Mouse (Mus musculus): ENCODE data around the gene Hcn2. TPM values are rescaled to one million over a fixed set of nuclear protein-coding genes. Genes with fewer than 3 reads are reported as not detected.

The Hcn2 gene
- polyA plus RNA-seq, 1 experiment from 2014 or later: 0.04 TPM

DNA sequence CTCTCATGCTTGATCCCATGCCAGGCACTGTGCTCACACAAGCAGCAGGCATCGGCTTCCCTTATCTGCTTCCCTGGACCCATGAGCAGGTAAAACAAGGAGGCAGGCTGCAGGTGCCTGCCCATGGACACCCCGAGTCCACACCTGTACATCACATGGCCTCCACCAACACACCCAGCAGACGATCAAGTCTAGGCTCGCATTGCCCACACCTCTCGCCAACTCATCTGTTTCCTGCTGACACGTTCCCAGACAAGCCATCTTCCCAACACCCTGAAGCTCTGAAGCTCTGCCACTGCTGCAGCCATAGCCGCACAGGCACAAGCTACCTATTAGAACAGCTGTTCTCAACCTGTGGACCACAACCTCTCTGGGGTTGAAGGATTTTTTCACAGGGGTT lies 47.8 kb downstream of the Hcn2 start:
- peaks cover 46% of the 10 kb centered on the region for H3K4me1 ChIP-seq

DNA sequence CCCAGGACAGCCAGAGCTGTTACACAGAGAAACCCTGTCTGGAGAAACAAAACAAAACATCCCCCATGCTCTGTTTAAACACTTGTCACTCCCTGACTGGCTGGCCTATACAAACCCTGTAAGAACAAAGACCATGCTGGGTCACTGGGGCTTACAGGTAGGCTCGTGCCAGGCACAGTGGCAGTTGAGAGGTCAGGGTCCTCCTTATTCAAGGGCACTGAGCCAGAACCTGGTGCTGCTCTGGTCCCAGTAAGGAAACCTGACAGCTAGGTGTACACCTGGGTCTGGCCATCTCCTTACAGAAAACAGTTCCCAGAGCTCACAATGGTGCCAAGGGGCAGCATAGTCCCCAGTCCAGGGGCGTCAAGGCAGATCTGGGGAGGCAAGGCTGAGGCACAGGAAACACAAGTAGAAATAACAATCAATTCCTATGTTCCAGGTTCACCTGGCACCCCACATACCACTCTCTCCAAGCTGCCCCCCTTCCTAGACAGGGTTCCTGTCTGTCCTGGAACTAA lies 48.9 kb downstream of the Hcn2 start:
- 88% methylated on average over 2 of the region's 2 CpGs for WGBS
- peaks cover 46% of the 10 kb centered on the region for H3K4me1 ChIP-seq

More for the DNA sequence above, 47.8 kb downstream of the Hcn2 start:
- DNase-seq (ENCODE audit: low spot score): no peak
- H3K9me3 ChIP-seq (replicated peaks): no peaks in the 10 kb centered on the region
- H3K27me3 ChIP-seq (ENCODE audit: low read depth, poor library complexity, severe bottlenecking): no peaks in the 10 kb centered on the region
- H3K4me3 ChIP-seq: no peak overlapping the region
- H3K36me3 ChIP-seq: peaks cover 58% of the 10 kb centered on the region
- H3K27ac ChIP-seq: no peak overlapping the region
- WGBS: 86% methylated on average over 7 of the region's 7 CpGs

DNA sequence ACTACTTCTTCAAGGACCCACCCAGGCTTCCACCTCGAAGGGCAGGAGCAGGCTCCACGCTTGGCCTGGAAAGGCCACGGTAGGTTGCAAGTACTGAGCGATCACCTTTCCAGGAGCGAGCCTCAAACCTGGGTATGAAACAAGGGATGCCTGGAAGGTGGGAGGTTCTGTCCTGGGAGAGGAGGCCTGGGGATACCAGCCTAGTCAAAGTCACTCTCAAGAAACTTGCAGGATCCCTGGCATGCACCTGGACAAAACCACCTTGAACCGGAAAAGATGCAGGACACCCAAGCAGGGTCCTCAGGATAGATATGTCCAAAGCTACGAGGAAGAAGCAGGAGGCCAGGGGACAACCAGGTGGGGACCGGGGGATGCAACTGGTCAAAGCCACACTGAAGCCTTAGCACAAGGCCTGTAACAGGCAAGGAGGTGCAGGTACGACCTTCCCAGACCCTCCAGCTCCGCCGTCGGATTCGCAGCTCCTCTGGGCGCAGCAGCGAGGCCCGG lies 49.6 kb downstream of the Hcn2 start:
- peaks cover 46% of the 10 kb centered on the region for H3K4me1 ChIP-seq
- H3K9me3 ChIP-seq (replicated peaks): no peaks in the 10 kb centered on the region
- H3K27ac ChIP-seq: peak overlapping the region; percentile 96
- peaks cover 40% of the 10 kb centered on the region for H3K36me3 ChIP-seq
- H3K4me3 ChIP-seq: peak overlapping the region; percentile 97
- WGBS: 12% methylated on average over 16 of the region's 16 CpGs
- H3K27me3 ChIP-seq (ENCODE audit: low read depth, poor library complexity, severe bottlenecking): 0 out of 2 replicates have a peak, but pooled peaks cover 9% of the 10 kb centered on the region
- no peak for DNase-seq (ENCODE audit: low spot score)

More for the DNA sequence above, 48.9 kb downstream of the Hcn2 start:
- no peak for DNase-seq (ENCODE audit: low spot score)
- Histone ChIP-seq H3K27me3 (ENCODE audit: low read depth, poor library complexity, severe bottlenecking) (0 out of 2 replicates have a peak, but pooled peaks cover 1% of the 10 kb centered on the region), H3K36me3 (peaks cover 48% of the 10 kb centered on the region), H3K9me3 (replicated peaks) (no peaks in the 10 kb centered on the region), H3K27ac (peak overlapping the region; percentile 96; the same call in 1 of the 2 replicates), H3K4me3 (peak overlapping the region; percentile 97)

DNA sequence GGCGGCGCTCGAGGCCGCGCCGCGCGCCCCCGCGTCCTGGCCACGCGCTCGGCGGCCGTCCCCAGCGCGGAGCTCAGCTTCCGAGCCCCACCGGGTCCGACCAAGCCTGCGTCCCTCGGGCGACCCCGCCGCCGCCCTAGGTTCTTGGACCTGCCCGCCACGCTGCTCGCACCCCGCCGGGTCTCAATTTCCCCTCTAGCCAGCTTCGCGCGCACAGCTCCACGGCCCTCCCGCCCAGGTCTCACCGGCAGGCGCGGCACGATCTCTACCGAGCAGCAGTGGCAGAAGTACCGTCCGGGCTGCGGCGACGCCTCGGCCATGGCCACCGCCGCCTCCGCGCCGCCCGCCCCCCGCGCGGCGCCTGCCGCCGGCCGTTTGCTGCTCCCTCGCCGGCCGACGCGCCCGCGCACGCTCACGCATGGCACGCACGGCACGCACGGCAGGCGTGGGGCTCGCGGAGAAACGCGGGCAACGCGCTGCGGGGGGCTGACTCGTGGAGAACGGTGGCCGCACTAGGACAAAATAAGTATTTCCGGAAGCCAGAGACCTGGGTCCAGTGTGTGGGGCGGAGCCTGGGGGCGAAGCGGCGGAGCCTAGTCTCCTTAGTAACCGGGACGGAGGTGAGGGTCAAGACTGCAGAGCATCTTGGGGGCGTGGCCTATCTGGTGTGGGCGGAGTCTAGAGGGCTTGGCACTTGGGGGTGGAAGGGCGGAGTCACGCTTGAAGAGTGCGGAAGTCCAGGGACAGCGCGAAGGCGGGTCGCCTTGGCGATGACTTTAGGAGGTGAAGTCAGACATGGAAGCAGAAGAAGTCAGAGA lies 50.3 kb downstream of the Hcn2 start, which contains the start of gene Rnf126:
Rnf126 (minus strand) TSS at position 445 of the 818 bp plus-strand sequence.
- under 1% methylated on average over 101 of the region's 101 CpGs for WGBS
- H3K4me1 ChIP-seq: peaks cover 46% of the 10 kb centered on the region
- H3K27ac ChIP-seq: peak within 1 kb of the TSS; percentile 96

DNA sequence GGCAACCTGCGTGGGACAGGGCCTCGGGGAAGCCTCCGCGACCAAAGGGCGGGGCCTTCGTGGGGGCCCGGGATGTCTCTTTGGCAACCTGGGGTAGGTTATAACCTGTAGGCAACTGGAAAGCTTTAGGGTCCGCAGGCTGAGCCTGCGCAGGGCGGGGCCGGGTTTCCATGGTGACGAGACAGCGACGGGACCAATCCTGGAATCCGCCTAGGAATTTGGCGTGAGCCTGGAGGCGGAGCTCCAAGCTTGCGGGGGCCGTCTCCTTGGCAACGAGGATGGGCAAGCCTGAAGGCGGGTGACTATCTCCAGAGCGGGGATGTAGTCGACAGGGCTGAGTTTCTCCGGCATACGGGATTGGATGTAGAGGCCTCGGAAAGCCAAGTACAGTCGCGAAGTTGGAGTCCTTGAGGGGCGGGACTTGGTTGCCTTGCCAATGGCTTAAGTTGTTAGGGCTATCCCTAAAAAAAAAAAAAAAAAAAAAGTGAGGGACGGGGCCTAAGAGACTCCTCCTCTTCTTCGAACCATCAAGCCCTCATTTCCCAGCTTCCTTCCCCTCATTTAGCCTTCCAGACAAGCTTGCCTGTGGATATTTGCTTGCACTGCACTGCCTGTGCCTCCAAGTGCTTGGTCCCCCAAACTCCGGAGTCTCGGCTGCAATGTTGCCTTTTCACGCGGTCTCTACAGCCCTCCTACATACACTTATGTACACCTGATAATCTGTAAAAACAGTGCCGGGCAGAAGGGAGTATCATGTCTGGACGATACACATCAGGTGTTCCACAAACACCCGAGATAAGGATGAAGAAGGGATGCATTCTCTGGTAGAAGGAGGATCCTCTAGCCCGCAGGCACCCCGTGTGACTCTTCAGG lies 51.2 kb downstream of the Hcn2 start:
- DNase-seq (ENCODE audit: low spot score): peak; percentile 92
- peaks cover 25% of the 10 kb centered on the region for H3K36me3 ChIP-seq
- H3K4me1 ChIP-seq: peaks cover 46% of the 10 kb centered on the region
- 0 out of 2 replicates have a peak, but pooled peaks cover 10% of the 10 kb centered on the region for H3K27me3 ChIP-seq (ENCODE audit: low read depth, poor library complexity, severe bottlenecking)
- H3K9me3 ChIP-seq (replicated peaks): no peaks in the 10 kb centered on the region
- H3K27ac ChIP-seq: peak overlapping the region; percentile 96
- peak overlapping the region; percentile 97 for H3K4me3 ChIP-seq
- WGBS: 13% methylated on average over 40 of the region's 40 CpGs

More for the DNA sequence above, 50.3 kb downstream of the Hcn2 start, which contains the start of gene Rnf126:
- Histone ChIP-seq H3K27me3 (ENCODE audit: low read depth, poor library complexity, severe bottlenecking) (0 out of 2 replicates have a peak, but pooled peaks cover 10% of the 10 kb centered on the region), H3K4me3 (peak within 1 kb of the TSS; percentile 97), H3K9me3 (replicated peaks) (no peaks in the 10 kb centered on the region), H3K36me3 (peaks cover 34% of the 10 kb centered on the region)
- peak; percentile 99 for DNase-seq (ENCODE audit: low spot score)

DNA sequence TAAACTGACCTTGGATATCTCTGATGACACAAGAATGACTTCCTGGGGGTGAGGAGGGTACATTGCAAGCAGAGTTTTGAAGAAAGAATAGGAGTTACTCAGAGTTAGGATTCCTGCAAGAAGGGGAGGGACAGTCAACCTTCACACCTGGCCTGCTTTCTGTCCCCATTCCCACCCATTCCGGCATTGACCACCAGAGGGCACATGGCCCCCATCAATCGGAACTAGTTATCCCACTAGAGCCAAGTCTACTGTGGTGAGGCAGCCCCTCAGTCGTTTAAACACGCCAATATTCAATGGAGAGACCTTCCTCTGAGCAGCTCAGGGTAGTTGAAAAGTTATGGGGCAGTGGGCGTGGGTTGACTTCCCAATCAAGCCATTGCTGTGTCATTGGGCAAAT lies 52.0 kb downstream of the Hcn2 start:
- Histone ChIP-seq H3K9me3 (replicated peaks) (no peaks in the 10 kb centered on the region), H3K4me1 (peaks cover 46% of the 10 kb centered on the region), H3K27me3 (ENCODE audit: low read depth, poor library complexity, severe bottlenecking) (0 out of 2 replicates have a peak, but pooled peaks cover 10% of the 10 kb centered on the region), H3K36me3 (peaks cover 17% of the 10 kb centered on the region), H3K4me3 (0 out of 2 replicates have a peak overlapping the region, but pooled peaks have one; percentile 97), H3K27ac (no peak overlapping the region)
- peak; percentile 89 for DNase-seq (ENCODE audit: low spot score)
- 2% methylated on average over 5 of the region's 5 CpGs for WGBS

DNA sequence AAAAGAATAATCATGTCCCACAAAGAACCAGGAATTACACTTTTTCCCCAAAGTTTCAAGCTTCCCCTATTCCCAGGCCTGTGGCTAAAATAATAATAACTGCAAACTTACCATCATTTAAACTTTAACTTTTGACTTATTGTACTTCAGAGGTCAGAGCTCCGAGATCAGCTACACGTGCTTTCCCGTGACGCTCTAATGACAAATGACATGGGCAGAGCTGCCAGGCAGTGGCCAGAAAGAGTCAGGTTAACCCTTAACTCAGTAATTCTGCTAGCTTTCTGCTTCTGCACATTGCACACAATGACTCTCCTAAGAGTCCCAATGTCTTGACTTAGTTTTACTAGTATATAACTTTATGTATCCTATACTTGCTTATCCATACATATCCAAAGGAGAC lies 52.9 kb downstream of the Hcn2 start:
- 0 out of 2 replicates have a peak, but pooled peaks cover 10% of the 10 kb centered on the region for H3K27me3 ChIP-seq (ENCODE audit: low read depth, poor library complexity, severe bottlenecking)
- no peak for DNase-seq (ENCODE audit: low spot score)
- no peaks in the 10 kb centered on the region for H3K9me3 ChIP-seq (replicated peaks)
- no peak overlapping the region for H3K27ac ChIP-seq
- WGBS: 32% methylated on average over 4 of the region's 4 CpGs
- H3K36me3 ChIP-seq: peaks cover 8% of the 10 kb centered on the region
- no peak overlapping the region for H3K4me3 ChIP-seq
- H3K4me1 ChIP-seq: peaks cover 38% of the 10 kb centered on the region

DNA sequence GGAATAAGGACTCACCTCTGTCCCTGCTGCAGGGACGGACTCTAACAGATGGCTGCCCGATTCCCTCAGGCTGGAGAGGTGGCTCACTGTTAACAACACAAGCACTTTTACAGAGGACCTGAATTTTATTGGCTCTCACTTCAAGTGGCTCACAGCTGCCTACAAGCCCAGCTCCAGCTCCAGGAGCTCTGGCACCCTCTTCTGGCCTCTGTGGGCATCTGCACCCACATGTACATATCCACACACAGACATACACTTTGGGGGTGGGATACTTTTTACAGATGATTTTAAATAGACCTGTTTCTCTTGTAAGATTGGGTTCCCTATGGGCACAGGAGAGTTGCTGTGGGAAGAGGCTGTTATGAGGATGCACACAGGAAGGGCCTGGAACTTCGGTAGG lies 55.9 kb downstream of the Hcn2 start:
- 93% methylated on average over 3 of the region's 3 CpGs for WGBS
- H3K4me3 ChIP-seq: no peak overlapping the region
- H3K27me3 ChIP-seq (ENCODE audit: low read depth, poor library complexity, severe bottlenecking): peaks cover 25% of the 10 kb centered on the region
- H3K9me3 ChIP-seq (replicated peaks): 0 out of 2 replicates have a peak, but pooled peaks cover 4% of the 10 kb centered on the region
- DNase-seq (ENCODE audit: low spot score): no peak
- H3K4me1 ChIP-seq: peaks cover 24% of the 10 kb centered on the region
- no peak overlapping the region for H3K27ac ChIP-seq
- H3K36me3 ChIP-seq: no peaks in the 10 kb centered on the region

DNA sequence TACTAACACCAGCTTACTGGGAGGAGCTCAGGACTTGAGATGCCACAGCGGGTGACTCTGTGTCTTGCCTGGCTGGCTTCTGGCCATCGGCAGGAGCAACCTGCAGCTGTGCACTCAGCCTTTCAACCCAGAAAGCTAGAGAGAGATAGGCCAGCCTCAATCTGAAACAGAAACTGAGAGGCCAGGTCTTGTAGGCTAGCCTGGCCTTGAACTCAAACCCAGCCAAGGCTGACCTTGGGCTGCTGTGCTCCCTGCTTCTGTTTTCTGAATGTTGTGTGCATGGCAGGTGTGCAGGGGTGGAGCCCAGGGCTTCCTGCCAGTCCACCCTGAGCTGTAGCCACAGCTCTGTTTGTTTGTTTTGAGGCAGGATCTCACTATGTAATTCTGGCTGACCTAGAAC lies 56.8 kb downstream of the Hcn2 start:
- no peak overlapping the region for H3K27ac ChIP-seq
- H3K9me3 ChIP-seq (replicated peaks): 0 out of 2 replicates have a peak, but pooled peaks cover 4% of the 10 kb centered on the region
- H3K4me3 ChIP-seq: no peak overlapping the region
- 85% methylated on average over 2 of the region's 2 CpGs for WGBS
- peaks cover 34% of the 10 kb centered on the region for H3K27me3 ChIP-seq (ENCODE audit: low read depth, poor library complexity, severe bottlenecking)
- no peaks in the 10 kb centered on the region for H3K36me3 ChIP-seq
- H3K4me1 ChIP-seq: peaks cover 24% of the 10 kb centered on the region
- no peak for DNase-seq (ENCODE audit: low spot score)

DNA sequence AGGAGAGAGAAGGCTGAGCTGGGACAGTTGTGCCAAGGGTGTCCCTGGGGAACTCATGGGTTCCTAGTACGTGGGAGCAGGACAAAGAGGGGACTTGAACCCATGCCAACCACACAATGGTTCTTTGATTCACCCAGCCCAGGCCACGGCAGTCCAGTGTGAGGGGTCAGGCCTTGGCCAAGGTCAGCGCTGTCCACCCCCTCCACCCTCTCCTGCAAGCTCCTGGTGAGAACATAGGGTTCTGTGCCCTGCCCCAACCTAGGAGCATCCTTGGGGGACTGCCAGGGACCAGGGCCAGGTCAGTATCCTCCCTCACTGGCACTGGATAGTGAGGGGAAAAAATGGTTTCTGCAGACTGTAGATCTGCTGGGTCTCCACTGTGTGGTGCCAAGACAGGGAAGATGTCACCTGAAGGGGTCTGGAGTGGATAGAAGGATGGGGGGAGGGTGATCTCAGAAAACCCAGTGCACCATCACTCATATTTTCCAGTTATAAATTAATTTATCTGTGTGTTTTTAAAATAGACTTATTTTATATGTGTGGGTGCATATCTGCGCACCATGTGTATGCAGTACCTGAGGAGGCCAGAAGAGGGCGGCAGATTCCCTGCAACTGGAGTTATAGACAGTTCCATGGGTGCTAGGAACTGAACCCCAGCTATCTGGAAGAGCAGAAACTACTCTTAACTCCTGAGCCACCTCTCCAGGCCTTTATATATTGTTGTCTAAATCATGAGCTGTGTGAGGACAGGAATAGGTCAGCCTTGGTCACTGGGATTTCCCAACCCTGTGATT lies 58.2 kb downstream of the Hcn2 start:
- Histone ChIP-seq H3K27ac (no peak overlapping the region), H3K4me1 (peaks cover 30% of the 10 kb centered on the region), H3K27me3 (ENCODE audit: low read depth, poor library complexity, severe bottlenecking) (peaks cover 49% of the 10 kb centered on the region), H3K4me3 (no peak overlapping the region), H3K9me3 (replicated peaks) (0 out of 2 replicates have a peak, but pooled peaks cover 4% of the 10 kb centered on the region), H3K36me3 (no peaks in the 10 kb centered on the region)
- DNase-seq (ENCODE audit: low spot score): no peak
- WGBS: 77% methylated on average over 5 of the region's 5 CpGs

DNA sequence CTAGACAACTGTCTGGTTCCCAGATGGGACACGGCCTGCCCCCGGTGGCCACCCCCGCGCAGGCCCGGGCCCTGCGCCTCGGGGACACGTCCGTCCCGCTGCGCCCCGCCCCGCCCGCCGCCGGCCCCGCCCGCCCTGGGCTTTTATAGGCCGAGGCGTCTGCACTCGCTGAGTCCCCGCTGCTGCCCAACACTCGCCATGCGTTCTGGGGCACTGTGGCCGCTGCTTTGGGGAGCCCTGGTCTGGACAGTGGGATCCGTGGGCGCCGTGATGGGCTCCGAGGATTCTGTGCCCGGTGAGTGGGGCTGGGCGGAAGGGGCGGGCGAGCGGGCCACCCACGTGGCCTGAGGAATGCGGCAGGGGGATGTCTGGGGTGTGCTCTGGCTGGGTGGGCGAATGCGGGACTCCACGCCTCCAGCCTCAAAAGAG lies 60.7 kb downstream of the Hcn2 start, which contains the start of gene Fstl3:
Fstl3 (plus strand) TSS at position 170 of the 429 bp plus-strand sequence.
- under 1% methylated on average over 39 of the region's 39 CpGs for WGBS
- Histone ChIP-seq H3K9me3 (replicated peaks) (0 out of 2 replicates have a peak, but pooled peaks cover 4% of the 10 kb centered on the region), H3K4me3 (peak within 1 kb of the TSS; percentile 56), H3K27ac (peak within 1 kb of the TSS; percentile 72), H3K4me1 (peaks cover 53% of the 10 kb centered on the region), H3K36me3 (no peaks in the 10 kb centered on the region), H3K27me3 (ENCODE audit: low read depth, poor library complexity, severe bottlenecking) (peaks cover 57% of the 10 kb centered on the region)
- DNase-seq (ENCODE audit: low spot score): peak; percentile 68

All from limb, embryonic 10.5 days (tissue).